Mouse (Mus musculus) forebrain, embryonic 11.5 days (tissue): Measurements from ENCODE around the gene Gm12258. TPM values are rescaled to one million over a fixed set of nuclear protein-coding genes. Genes with fewer than 3 reads are reported as not detected.

Experiments
- ATAC-seq: fragments of 200-750 bp; cut with Nextera tagmentation; replicated peaks from 2 replicates; pipeline ENCODE4 v1.8.0; 2017; ENCODE audit warnings: moderate TSS enrichment; ENCODE audit not compliant: low FRiP score
- DNase-seq: peaks from one replicate; pipeline ENCODE4 v3.0.0-alpha.2; 2017; ENCODE audit warnings: low spot score
- H3K27ac ChIP-seq: fragments of 300-500 bp; sonication (generic); 2 replicates; pipeline ENCODE4 v1.5.1; 2014; ENCODE audit warnings: low read depth, low read length
- H3K27me3 ChIP-seq: fragments of 300-500 bp; sonication (generic); 2 replicates; pipeline ENCODE4 v1.6.1; 2014; ENCODE audit warnings: mild to moderate bottlenecking, low read length, mixed read lengths; ENCODE audit not compliant: control insufficient read depth, insufficient read depth
- H3K36me3 ChIP-seq: fragments of 300-500 bp; sonication (generic); 2 replicates; pipeline ENCODE4 v1.6.1; 2014; ENCODE audit warnings: mild to moderate bottlenecking, low read length, moderate library complexity, mixed read lengths; ENCODE audit not compliant: control insufficient read depth, insufficient read depth
- H3K4me1 ChIP-seq: fragments of 300-500 bp; sonication (generic); replicated peaks from 2 replicates; pipeline ENCODE4 v1.6.1; 2014; ENCODE audit warnings: low read length, mixed read lengths; ENCODE audit not compliant: control insufficient read depth, insufficient read depth
- H3K4me2 ChIP-seq: fragments of 300-500 bp; sonication (generic); 2 replicates; pipeline ENCODE4 v1.6.1; 2014; ENCODE audit warnings: low read depth, mild to moderate bottlenecking, low read length, moderate library complexity, mixed read lengths; ENCODE audit not compliant: severe bottlenecking
- H3K4me3 ChIP-seq: fragments of 300-500 bp; sonication (generic); 2 replicates; pipeline ENCODE4 v1.5.1; 2014; ENCODE audit warnings: low read depth, low read length
- H3K9ac ChIP-seq: fragments of 300-500 bp; sonication (generic); 2 replicates; pipeline ENCODE4 v1.6.1; 2014; ENCODE audit warnings: low read length
- H3K9me3 ChIP-seq: fragments of 300-500 bp; sonication (generic); 2 replicates; pipeline ENCODE4 v1.6.1; 2016; ENCODE audit warnings: low read length, mixed read lengths; ENCODE audit not compliant: control insufficient read depth
- WGBS: fragments of 180-500 bp; shearing (Covaris S2); extraction: QIAGEN DNeasy Blood & Tissue Kit; methylation state at CpG from one replicate; pipeline ENCODE4 v1.1.7; 2014; 5-methylcytosine and 5-hydroxymethylcytosine counted together
- polyA plus RNA-seq: library from polyadenylated mRNA; unstranded; fragments of >200 nt; fragmentation: Nextera tagmentation; extraction: Ambion mirVana; gene quantifications from 2 replicates; pipeline ENCODE4 v1.2.1, GENCODE M21; 2014

Gene Gm12258
- polyA plus RNA-seq, 1 experiment from 2014 or later = 11.9 TPM

DNA sequence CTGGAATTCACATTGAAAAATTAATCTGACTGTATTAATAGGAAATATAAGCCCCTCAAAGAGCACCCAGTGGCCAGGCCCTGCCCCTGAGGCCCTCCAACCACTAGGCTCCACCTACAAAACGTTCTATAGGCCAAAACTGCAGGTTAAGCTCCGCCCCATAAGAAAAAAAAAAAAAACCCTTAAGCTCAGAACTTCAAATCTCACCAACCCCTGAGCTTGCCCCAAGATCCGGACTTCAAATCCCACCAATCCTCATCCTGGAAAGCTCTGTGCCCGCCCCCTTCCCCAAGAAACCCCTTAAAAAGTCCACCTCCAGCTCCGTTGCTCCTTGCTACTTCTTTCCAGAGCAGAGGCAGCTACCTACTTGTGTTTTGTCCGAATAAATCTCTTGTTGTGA is 57.9 kb downstream of the Gm12258 start:
- H3K27ac ChIP-seq = no peak overlapping the region
- H3K9me3 ChIP-seq = no peaks in the 10 kb centered on the region
- no peak overlapping the region for H3K9ac ChIP-seq
- no peak overlapping the region for H3K4me2 ChIP-seq
- H3K36me3 ChIP-seq = no peaks in the 10 kb centered on the region
- 51% methylated on average over 6 of the region's 6 CpGs for WGBS
- 0 out of 2 replicates have a peak, but pooled peaks cover 2% of the 10 kb centered on the region for H3K4me1 ChIP-seq
- ATAC-seq = 0 out of 2 replicates have a peak, but pooled peaks have one; percentile 34
- DNase-seq = no peak
- H3K27me3 ChIP-seq = no peaks in the 10 kb centered on the region
- H3K4me3 ChIP-seq = no peak overlapping the region

Other genes starting within 250 kb of the Gm12258 start
- gene 2210407C18Rik, start 231.1 kb upstream of the Gm12258 start, polyA plus RNA-seq = not detected in 2 replicates
- not detected in 2 replicates for gene Olfr323, start 216.7 kb upstream of the Gm12258 start, polyA plus RNA-seq
- 0.55 and 0.60 TPM in 2 replicates for gene Trim58, start 206.7 kb upstream of the Gm12258 start, polyA plus RNA-seq
- gene Olfr322, start 188.4 kb upstream of the Gm12258 start, polyA plus RNA-seq = not detected in 2 replicates
- not detected in 2 replicates for gene Olfr320, start 166.1 kb upstream of the Gm12258 start, polyA plus RNA-seq
- gene Olfr319, start 148.0 kb upstream of the Gm12258 start, polyA plus RNA-seq = not detected in 2 replicates
- not detected in 2 replicates for gene Olfr318, start 123.1 kb upstream of the Gm12258 start, polyA plus RNA-seq
- not detected in 2 replicates for gene Olfr317, start 107.9 kb upstream of the Gm12258 start, polyA plus RNA-seq
- gene Olfr316, start 94.4 kb upstream of the Gm12258 start, polyA plus RNA-seq = not detected in 2 replicates
- not detected in 2 replicates for gene Olfr315, start 74.0 kb upstream of the Gm12258 start, polyA plus RNA-seq
- not detected in 2 replicates for gene Olfr314, start 64.2 kb upstream of the Gm12258 start, polyA plus RNA-seq
- 1.8 and 2.0 TPM in 2 replicates for gene Fam183b, start 45.2 kb upstream of the Gm12258 start, polyA plus RNA-seq
- gene Olfr313, start 32.2 kb upstream of the Gm12258 start, polyA plus RNA-seq = 0.07 TPM in 1 of 2 replicates, not detected in the other
- not detected in 2 replicates for gene Olfr312, start 17.9 kb upstream of the Gm12258 start, polyA plus RNA-seq
- gene Olfr311, start 7.9 kb upstream of the Gm12258 start, polyA plus RNA-seq = not detected in 2 replicates
- 10.5 and 12.8 TPM in 2 replicates for gene 2810021J22Rik, start 20.1 kb downstream of the Gm12258 start, polyA plus RNA-seq
- 8.1 and 8.8 TPM in 2 replicates for gene Zfp39, start 57.1 kb downstream of the Gm12258 start, polyA plus RNA-seq
- not detected in 2 replicates for gene Btnl10, start 70.8 kb downstream of the Gm12258 start, polyA plus RNA-seq
- 386 and 426 TPM in 2 replicates for gene Rnf187, start 91.8 kb downstream of the Gm12258 start, polyA plus RNA-seq
- gene Hist3h2ba, start 101.8 kb downstream of the Gm12258 start, polyA plus RNA-seq = 84.9 and 93.6 TPM in 2 replicates
- gene Hist3h2a, start 107.5 kb downstream of the Gm12258 start, polyA plus RNA-seq = 52.9 and 54.1 TPM in 2 replicates
- 0.21 and 0.75 TPM in 2 replicates for gene Trim17, start 107.5 kb downstream of the Gm12258 start, polyA plus RNA-seq
- gene Trim11, start 130.9 kb downstream of the Gm12258 start, polyA plus RNA-seq = 17.3 and 20.5 TPM in 2 replicates